Mouse (Mus musculus): Measurements from ENCODE around the gene Pirb. TPM values are rescaled to one million over a fixed set of nuclear protein-coding genes. Genes with fewer than 3 reads are reported as not detected.
"Not testable (repeated sequence)": the region's sequence is repeated elsewhere in the genome, so short reads cannot be mapped to it uniquely, and the experiment has no call there.

The Pirb gene
- under 1 TPM; 0.61 to 0.84 TPM for total RNA-seq (2021)
- long read RNA-seq, experiment 1, partial matches to known transcripts: 0 of 2 reads
- long read RNA-seq, experiment 1, other reads (novel, unspliced or antisense): 1 of 2 reads
- long read RNA-seq, experiment 2: 0 reads

- H3K4me3 ChIP-seq; H3K27ac ChIP-seq; intact Hi-C loops (cut with DNase I); DNase-seq: not testable (repeated sequence)
These were observed at the start of gene Pirb for GRCm38 (mm10) chr7:3720268-3720667. Pirb (minus strand) TSS chr7:3720391.

DNA sequence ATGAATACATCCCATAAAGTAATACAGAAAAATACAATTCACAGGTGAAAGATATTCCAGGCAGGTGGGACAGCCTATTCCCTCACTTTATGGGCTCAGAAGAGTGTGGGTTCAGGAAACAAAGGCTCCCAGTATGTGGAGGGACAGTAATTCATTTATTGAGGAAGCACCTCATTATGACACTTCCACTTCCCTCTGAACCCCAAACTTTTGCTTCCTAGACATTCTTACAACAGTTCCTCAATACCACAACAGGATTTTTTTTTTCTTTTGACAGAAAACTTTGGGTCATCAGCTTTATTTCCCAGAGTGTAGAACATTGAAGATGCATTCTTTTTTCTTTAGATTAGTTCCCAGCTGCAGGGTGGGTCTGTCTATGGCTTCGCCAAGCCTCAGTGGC, 12.5 kb upstream of the Pirb start:
- H3K27ac ChIP-seq; DNase-seq; intact Hi-C loops (cut with DNase I); H3K4me3 ChIP-seq: not testable (repeated sequence)

GRCm38 (mm10) chr7:3725459-3725858, 5.3 kb upstream of the Pirb start:
- H3K4me3 ChIP-seq; H3K27ac ChIP-seq; intact Hi-C loops (cut with DNase I); DNase-seq: not testable (repeated sequence)

DNA sequence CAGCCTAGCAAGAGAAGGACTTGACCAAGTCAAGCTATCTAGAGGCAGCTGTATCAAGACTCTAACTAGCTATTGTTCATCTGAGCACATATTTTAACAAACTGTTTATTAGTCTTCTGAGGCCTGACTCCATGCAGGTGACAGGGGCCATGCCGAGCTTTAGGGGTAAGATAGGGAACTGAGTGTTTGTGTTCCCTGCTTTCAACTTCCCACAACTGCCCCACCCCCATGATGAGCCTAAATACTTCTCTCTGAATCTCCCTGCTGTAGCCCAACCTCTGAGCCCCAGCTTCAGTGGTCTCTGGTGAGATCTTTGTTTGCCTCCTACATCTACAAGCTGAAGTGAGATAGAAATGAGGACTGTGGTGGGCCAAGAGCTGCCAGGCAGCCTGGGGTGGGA, 4.9 kb downstream of the Pirb start:
- Histone ChIP-seq H3K27ac (no peak overlapping the region), H3K4me3 (no peak overlapping the region)
- no peak for TF ChIP-seq CTCF (IDR thresholded peaks at IDR 0.05)
- intact Hi-C loops (cut with DNase I): no loop called here
- DNase-seq: no peak

GRCm38 (mm10) chr7:3712264-3712942, 7.8 kb downstream of the Pirb start:
- DNase-seq: no peak
- intact Hi-C loops (cut with DNase I): no loop called here
- Histone ChIP-seq H3K27ac (no peak overlapping the region), H3K4me3 (no peak overlapping the region)
- TF ChIP-seq CTCF (IDR thresholded peaks at IDR 0.05): no peak

- no peak for DNase-seq
- no peak for TF ChIP-seq CTCF (IDR thresholded peaks at IDR 0.05)
- Histone ChIP-seq H3K4me3 (no peak overlapping the region), H3K27ac (no peak overlapping the region)
- intact Hi-C loops (cut with DNase I): loop anchor here (10.0 kb wide), 1 partner anchor 726 kb away; no protein-coding TSS in a partner anchor
These were observed 11.2 kb downstream of the Pirb start for GRCm38 (mm10) chr7:3709000-3709399.

- intact Hi-C loops (cut with DNase I): loop anchor here (10.0 kb wide), 1 partner anchor 726 kb away; no protein-coding TSS in a partner anchor
- DNase-seq, H3K27ac ChIP-seq, H3K4me3 ChIP-seq: not testable (repeated sequence)
These were observed 11.7 kb downstream of the Pirb start for GRCm38 (mm10) chr7:3708447-3708980.

GRCm38 (mm10) chr7:3707568-3708413, 12.4 kb downstream of the Pirb start:
- Histone ChIP-seq H3K27ac (no peak overlapping the region), H3K4me3 (no peak overlapping the region)
- no peak for DNase-seq
- TF ChIP-seq CTCF (IDR thresholded peaks at IDR 0.05): no peak
- intact Hi-C loops (cut with DNase I): loop anchor here (10.0 kb wide), 1 partner anchor 727 kb away; no protein-coding TSS in a partner anchor

DNA sequence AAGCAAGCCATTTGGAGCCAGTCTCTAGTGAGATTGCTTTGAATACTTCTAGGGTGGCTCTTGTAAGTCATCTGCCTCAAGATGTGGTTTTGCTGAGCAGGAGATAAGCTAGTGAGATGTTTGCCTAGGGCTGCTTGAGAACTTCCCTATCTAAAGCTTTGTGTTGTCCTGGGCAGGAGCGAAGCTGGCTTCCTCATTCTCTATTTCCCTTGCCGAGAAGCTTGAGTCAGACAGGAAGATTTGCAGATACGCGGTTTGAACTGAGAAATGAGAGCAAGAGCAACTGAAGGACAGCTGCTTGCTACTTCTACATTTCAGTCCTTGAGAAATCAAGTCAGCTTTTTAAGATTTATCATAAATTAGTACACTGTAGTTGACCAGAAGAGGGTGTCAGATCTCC, 13.2 kb downstream of the Pirb start:
- intact Hi-C loops (cut with DNase I): loop anchor here (10.0 kb wide), 1 partner anchor 728 kb away; no protein-coding TSS in a partner anchor
- no peak for DNase-seq
- no peak overlapping the region for H3K4me3 ChIP-seq
- no peak overlapping the region for H3K27ac ChIP-seq
- TF ChIP-seq CTCF (IDR thresholded peaks at IDR 0.05): no peak

DNA sequence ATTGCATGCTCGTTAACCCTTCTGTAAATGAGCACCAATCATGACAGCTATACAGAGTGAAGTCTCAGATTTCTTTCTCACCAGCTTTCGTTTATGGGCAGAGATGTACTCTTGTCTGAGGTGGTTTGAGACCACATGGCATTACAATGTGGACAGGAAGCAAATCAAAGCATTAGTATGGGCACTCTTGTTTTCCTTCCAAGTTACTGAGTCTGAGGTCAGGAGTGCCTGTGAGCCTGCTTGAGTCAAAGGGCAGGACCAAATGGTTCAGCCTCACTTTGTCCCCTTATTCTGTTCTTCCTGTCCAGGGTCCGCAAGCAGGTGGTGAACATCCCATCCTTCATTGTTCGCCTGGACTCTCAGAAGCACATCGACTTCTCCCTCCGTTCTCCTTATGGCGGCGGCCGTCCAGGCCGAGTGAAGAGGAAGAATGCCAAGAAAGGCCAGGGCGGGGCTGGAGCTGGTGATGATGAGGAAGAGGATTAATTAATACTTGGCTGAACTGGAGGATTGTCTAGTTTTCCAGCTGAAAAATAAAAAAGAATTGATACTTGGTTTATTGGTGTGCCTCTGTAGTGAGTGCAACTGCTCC, 13.8 kb downstream of the Pirb start:
- H3K27ac ChIP-seq: no peak overlapping the region
- H3K4me3 ChIP-seq: peak overlapping the region; percentile 83
- DNase-seq: no peak
- intact Hi-C loops (cut with DNase I): loop anchor here (10.0 kb wide), 1 partner anchor 728 kb away; no protein-coding TSS in a partner anchor
- no peak for TF ChIP-seq CTCF (IDR thresholded peaks at IDR 0.05)

GRCm38 (mm10) chr7:3705911-3706310, 14.3 kb downstream of the Pirb start:
- intact Hi-C loops (cut with DNase I): loop anchor here (10.0 kb wide), 1 partner anchor 729 kb away; no protein-coding TSS in a partner anchor
- no peak for DNase-seq
- no peak for TF ChIP-seq CTCF (IDR thresholded peaks at IDR 0.05)
- Histone ChIP-seq H3K4me3 (peak overlapping the region; percentile 83), H3K27ac (no peak overlapping the region; the same call in 1 of the 2 replicates)

DNA sequence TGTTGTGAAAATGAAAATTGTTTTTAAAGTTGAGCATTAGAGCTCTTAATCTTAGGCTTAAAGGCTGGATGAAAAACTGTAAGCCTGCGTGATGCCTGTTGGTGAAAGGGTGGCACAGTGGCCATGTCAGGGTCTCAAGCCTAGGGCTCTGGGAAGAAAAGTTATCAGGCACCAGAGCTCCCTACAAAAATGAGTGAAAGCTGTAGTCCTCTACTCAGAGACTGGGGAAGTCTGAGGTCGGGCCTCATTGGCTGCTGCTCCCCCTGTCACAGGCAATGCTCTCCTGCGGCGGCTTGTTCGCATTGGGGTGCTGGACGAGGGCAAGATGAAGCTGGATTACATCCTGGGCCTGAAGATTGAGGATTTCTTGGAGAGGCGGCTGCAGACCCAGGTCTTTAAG, 14.7 kb downstream of the Pirb start:
- DNase-seq: not testable (repeated sequence)
- intact Hi-C loops (cut with DNase I): loop anchor here (10.0 kb wide), 1 partner anchor 729 kb away; no protein-coding TSS in a partner anchor
- H3K4me3 ChIP-seq: peak overlapping the region; percentile 83
- peak overlapping the region; percentile 40; the same call in 1 of the 2 replicates for H3K27ac ChIP-seq
